Mouse (Mus musculus) midbrain, embryonic 15.5 days (tissue): ENCODE data around the gene Atp13a2. TPM values are rescaled to one million over a fixed set of nuclear protein-coding genes. Genes with fewer than 3 reads are reported as not detected.
A peak's percentile ranks its signal among the peaks of the same experiment; 100 is the strongest.

Experiments
- ATAC-seq: fragments of 200-750 bp; cut with Nextera tagmentation; replicated peaks from 2 replicates; pipeline ENCODE4 v1.8.0; 2017; ENCODE audit warnings: moderate TSS enrichment
- H3K27ac ChIP-seq: fragments of 300-500 bp; sonication (generic); 2 replicates; pipeline ENCODE4 v1.5.1; 2015; ENCODE audit warnings: mild to moderate bottlenecking, inconsistent platforms
- H3K27me3 ChIP-seq: fragments of 300-500 bp; sonication (generic); replicated peaks from 2 replicates; pipeline ENCODE4 v1.6.1; 2015; ENCODE audit warnings: inconsistent platforms
- H3K36me3 ChIP-seq: fragments of 300-500 bp; sonication (generic); replicated peaks from 2 replicates; pipeline ENCODE4 v1.6.1; 2015; ENCODE audit warnings: inconsistent platforms
- H3K4me1 ChIP-seq: fragments of 300-500 bp; sonication (generic); 2 replicates; pipeline ENCODE4 v1.6.1; 2015; ENCODE audit warnings: inconsistent platforms
- H3K4me2 ChIP-seq: fragments of 300-500 bp; sonication (generic); 2 replicates; pipeline ENCODE4 v1.6.1; 2015; ENCODE audit warnings: inconsistent platforms, mild to moderate bottlenecking, moderate library complexity
- H3K4me3 ChIP-seq: fragments of 300-500 bp; sonication (generic); 2 replicates; pipeline ENCODE4 v1.5.1; 2015; ENCODE audit warnings: mild to moderate bottlenecking, inconsistent platforms
- H3K9ac ChIP-seq: fragments of 300-500 bp; sonication (generic); 2 replicates; pipeline ENCODE4 v1.6.1; 2015; ENCODE audit warnings: mild to moderate bottlenecking, inconsistent platforms
- H3K9me3 ChIP-seq: fragments of 300-500 bp; sonication (generic); 2 replicates; pipeline ENCODE4 v1.6.1; 2016; ENCODE audit warnings: inconsistent platforms
- WGBS: fragments of 180-500 bp; shearing (Covaris S2); methylation state at CpG from one replicate; pipeline ENCODE4 v1.1.7; 2015; ENCODE audit warnings: mixed read lengths; 5-methylcytosine and 5-hydroxymethylcytosine counted together
- polyA plus RNA-seq: library from polyadenylated mRNA; unstranded; fragments of >200 nt; fragmentation: Nextera tagmentation; extraction: Ambion mirVana; gene quantifications from 2 replicates; pipeline ENCODE4 v1.2.1, GENCODE M21; 2015

The Atp13a2 gene
- polyA plus RNA-seq, 1 experiment from 2014 or later, result 189 TPM

GRCm38 (mm10) chr4:141011556-141012328 is 25.1 kb downstream of the Atp13a2 start:
- ATAC-seq, result peak; percentile 9; the same call in 1 of the 2 replicates
- 31% methylated on average over 14 of the region's 14 CpGs for WGBS
- Histone ChIP-seq H3K4me1 (peaks cover 38% of the 10 kb centered on the region), H3K9me3 (no peaks in the 10 kb centered on the region), H3K36me3 (peaks cover 27% of the 10 kb centered on the region), H3K9ac (peak overlapping the region; percentile 59), H3K27me3 (no peaks in the 10 kb centered on the region), H3K27ac (peak overlapping the region; percentile 79), H3K4me2 (peak overlapping the region; percentile 64), H3K4me3 (peak overlapping the region; percentile 67)

DNA sequence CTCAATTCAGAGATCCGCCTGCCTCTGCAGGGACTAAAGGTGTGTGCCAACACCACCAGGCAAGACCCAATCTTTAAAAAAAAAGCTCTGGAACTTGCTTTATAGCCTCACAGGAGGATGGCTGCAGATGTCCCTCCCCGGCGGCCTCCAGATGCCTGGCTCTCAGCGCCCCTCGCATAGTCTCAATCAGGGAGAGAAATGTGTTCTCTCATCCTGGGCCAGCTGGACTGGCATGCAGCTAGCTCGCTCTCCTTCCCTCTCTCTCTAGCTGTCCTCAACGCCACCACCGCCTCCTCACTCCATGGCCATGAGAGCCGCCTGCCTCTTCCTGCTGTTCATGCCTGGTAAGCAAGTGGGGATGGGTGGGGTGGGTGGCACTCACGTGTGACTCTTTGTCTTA is 25.9 kb downstream of the Atp13a2 start:
- 73% methylated on average over 10 of the region's 10 CpGs for WGBS
- Histone ChIP-seq H3K27me3 (no peaks in the 10 kb centered on the region), H3K36me3 (peaks cover 23% of the 10 kb centered on the region; the same call in 1 of the 2 replicates), H3K4me2 (peak overlapping the region; percentile 64), H3K4me1 (peaks cover 38% of the 10 kb centered on the region), H3K9me3 (no peaks in the 10 kb centered on the region), H3K4me3 (no peak overlapping the region), H3K27ac (peak overlapping the region; percentile 79), H3K9ac (peak overlapping the region; percentile 59; the same call in 1 of the 2 replicates)
- ATAC-seq, result no peak

GRCm38 (mm10) chr4:141014114-141014513 is 27.4 kb downstream of the Atp13a2 start:
- Histone ChIP-seq H3K4me1 (peaks cover 41% of the 10 kb centered on the region), H3K4me3 (no peak overlapping the region), H3K27ac (no peak overlapping the region), H3K27me3 (no peaks in the 10 kb centered on the region), H3K9ac (no peak overlapping the region), H3K36me3 (peaks cover 23% of the 10 kb centered on the region; the same call in 1 of the 2 replicates), H3K9me3 (no peaks in the 10 kb centered on the region), H3K4me2 (no peak overlapping the region)
- 68% methylated on average over 8 of the region's 8 CpGs for WGBS
- no peak for ATAC-seq

- Histone ChIP-seq H3K27ac (no peak overlapping the region), H3K4me2 (no peak overlapping the region), H3K4me3 (no peak overlapping the region), H3K9ac (no peak overlapping the region), H3K36me3 (peaks cover 23% of the 10 kb centered on the region; the same call in 1 of the 2 replicates), H3K4me1 (peaks cover 46% of the 10 kb centered on the region), H3K9me3 (no peaks in the 10 kb centered on the region), H3K27me3 (no peaks in the 10 kb centered on the region)
- 93% methylated on average over 11 of the region's 11 CpGs for WGBS
- no peak for ATAC-seq
These were observed 28.2 kb downstream of the Atp13a2 start for GRCm38 (mm10) chr4:141014856-141015255.

DNA sequence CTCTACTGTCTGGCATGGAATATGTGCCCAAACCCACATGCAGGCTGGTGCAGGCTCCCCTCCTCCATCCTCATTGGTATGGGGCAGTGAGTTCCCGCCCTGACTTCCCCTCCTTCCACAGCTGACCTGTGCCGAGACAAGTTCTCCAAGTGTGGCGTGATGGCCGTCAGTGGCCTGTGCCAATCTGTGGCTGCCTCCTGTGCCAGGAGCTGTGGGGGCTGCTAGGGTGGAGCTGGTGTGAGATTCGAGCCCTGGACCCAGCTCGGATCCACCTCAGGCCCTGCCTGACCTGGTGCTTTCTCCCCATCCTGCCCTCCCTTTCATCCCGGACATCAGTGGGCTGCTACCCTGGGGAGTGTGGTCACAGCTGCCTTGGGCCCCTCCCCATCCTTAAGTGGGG is 28.7 kb downstream of the Atp13a2 start:
- no peak for ATAC-seq
- Histone ChIP-seq H3K4me3 (no peak overlapping the region), H3K27ac (no peak overlapping the region), H3K9ac (no peak overlapping the region), H3K4me1 (peaks cover 46% of the 10 kb centered on the region), H3K27me3 (no peaks in the 10 kb centered on the region), H3K36me3 (peaks cover 23% of the 10 kb centered on the region; the same call in 1 of the 2 replicates), H3K9me3 (no peaks in the 10 kb centered on the region), H3K4me2 (no peak overlapping the region)
- WGBS, result 71% methylated on average over 7 of the region's 7 CpGs

- Histone ChIP-seq H3K4me2 (no peak overlapping the region), H3K27me3 (no peaks in the 10 kb centered on the region), H3K27ac (0 out of 2 replicates have a peak overlapping the region, but pooled peaks have one; percentile 34), H3K9me3 (no peaks in the 10 kb centered on the region), H3K9ac (no peak overlapping the region), H3K4me3 (no peak overlapping the region), H3K4me1 (peaks cover 54% of the 10 kb centered on the region), H3K36me3 (peaks cover 23% of the 10 kb centered on the region; the same call in 1 of the 2 replicates)
- ATAC-seq, result no peak
- WGBS, result 90% methylated on average over 9 of the region's 9 CpGs
These were observed 29.6 kb downstream of the Atp13a2 start for GRCm38 (mm10) chr4:141016311-141016710.

DNA sequence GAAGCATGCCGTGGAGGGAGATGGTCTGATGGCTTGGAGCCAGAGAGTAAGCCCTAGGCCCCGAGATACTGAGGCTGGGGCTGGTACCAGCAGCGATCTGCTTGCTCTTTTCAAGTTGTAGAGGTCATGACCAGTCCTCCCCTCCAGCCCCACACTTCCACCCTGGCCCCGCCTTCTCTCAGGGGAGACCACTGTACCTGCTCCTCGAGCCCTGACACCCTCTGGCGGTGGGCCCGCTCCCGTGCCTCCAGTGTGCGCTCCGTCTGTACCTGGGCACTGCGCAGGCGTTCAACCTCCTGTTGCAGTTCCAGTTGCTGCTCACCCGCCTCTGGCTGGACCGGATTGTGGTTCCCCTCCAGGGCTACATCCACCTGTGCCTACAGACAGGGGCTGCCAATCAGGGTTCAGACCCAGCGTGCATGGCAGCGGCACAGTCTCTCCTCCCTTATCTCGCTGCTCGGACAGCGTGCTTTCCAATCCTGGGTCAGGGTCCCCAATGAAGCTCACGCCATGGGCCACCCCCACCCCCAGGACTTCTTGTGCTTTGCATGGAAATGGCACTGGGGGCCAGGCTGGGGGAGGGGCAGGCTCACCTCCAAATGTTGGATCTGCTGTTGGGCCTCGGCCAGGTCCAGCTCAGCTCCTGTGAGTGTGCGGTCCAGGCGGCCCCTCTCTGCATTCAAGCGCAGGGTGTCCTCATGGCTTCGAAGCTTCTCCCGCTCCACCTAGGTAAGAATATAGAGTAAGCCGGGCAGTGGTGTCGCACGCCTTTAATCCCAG is 31.2 kb downstream of the Atp13a2 start:
- Histone ChIP-seq H3K9me3 (no peaks in the 10 kb centered on the region), H3K4me1 (peaks cover 45% of the 10 kb centered on the region), H3K9ac (no peak overlapping the region), H3K27ac (no peak overlapping the region), H3K36me3 (peaks cover 26% of the 10 kb centered on the region; the same call in 1 of the 2 replicates), H3K4me2 (no peak overlapping the region), H3K27me3 (no peaks in the 10 kb centered on the region), H3K4me3 (no peak overlapping the region)
- ATAC-seq, result no peak
- 85% methylated on average over 29 of the region's 29 CpGs for WGBS

DNA sequence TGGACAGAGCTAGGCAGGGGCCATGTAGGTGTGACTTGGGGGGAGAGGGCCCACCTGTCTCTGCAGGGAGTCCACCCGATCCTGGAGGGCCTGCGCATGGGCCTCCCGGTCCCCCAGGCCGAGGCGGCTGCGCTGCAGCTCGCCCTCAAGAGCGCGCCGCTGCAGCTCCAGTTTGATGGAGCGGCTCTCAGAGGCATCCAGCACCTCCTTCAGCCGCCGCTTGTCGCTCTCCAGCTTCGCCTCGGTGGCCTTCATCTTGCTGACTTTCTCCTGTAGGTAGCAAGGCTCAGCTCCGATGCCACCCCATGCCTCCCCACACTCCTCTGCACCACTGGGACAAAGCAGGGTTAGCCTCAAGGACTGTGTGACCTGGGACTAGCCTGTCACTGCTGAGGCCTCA is 33.5 kb downstream of the Atp13a2 start:
- peaks cover 19% of the 10 kb centered on the region; the same call in 1 of the 2 replicates for H3K36me3 ChIP-seq
- no peak overlapping the region for H3K4me3 ChIP-seq
- peak overlapping the region; percentile 86 for H3K27ac ChIP-seq
- 82% methylated on average over 17 of the region's 17 CpGs for WGBS
- peaks cover 30% of the 10 kb centered on the region for H3K4me1 ChIP-seq
- H3K4me2 ChIP-seq, result no peak overlapping the region
- no peak overlapping the region for H3K9ac ChIP-seq
- no peaks in the 10 kb centered on the region for H3K9me3 ChIP-seq
- H3K27me3 ChIP-seq, result no peaks in the 10 kb centered on the region
- no peak for ATAC-seq

DNA sequence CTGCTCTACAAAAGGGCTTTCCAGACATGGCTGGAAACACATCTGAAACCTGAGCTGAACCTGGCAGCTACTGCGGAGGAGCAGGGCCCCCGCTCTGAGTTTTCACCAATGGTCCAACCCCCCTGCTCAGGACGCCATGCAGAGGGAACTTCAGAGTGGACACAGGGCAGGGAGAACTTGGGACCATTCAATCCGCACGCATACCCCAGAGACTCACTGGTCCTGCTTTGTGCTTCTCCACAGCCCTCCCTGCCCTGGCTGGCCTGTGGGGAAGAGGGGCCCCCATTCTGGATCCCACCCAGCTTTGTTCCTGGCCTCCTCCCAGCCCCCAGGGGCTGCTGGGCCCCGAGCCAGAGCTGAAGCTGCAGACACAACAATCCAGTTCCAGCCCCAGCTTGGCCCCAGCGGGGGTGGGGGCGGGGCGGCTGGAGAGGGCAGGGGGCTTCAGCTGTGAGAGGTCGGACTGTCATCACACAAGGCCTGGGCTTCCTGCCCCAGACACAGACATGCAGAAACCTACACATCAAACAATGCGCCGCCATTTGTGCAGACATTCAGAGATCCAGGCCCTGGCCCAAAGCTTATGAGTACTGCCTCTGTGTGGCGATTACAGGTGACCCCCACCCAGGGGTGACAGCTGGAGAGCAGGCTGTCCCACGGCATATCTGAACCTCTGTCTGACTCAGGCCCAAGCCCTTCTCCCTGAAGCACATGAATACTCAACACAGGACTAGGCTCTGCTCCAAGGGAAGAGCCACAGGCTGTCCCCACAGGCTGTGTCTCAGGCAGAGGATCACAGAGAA is 34.3 kb downstream of the Atp13a2 start:
- Histone ChIP-seq H3K9me3 (no peaks in the 10 kb centered on the region), H3K4me2 (no peak overlapping the region), H3K36me3 (peaks cover 14% of the 10 kb centered on the region; the same call in 1 of the 2 replicates), H3K4me3 (no peak overlapping the region), H3K4me1 (peaks cover 30% of the 10 kb centered on the region), H3K27me3 (no peaks in the 10 kb centered on the region), H3K27ac (peak overlapping the region; percentile 86), H3K9ac (no peak overlapping the region)
- peak; percentile 65 for ATAC-seq
- 18% methylated on average over 14 of the region's 14 CpGs for WGBS

- H3K36me3 ChIP-seq, result peaks cover 10% of the 10 kb centered on the region; the same call in 1 of the 2 replicates
- 37% methylated on average over 11 of the region's 11 CpGs for WGBS
- H3K9ac ChIP-seq, result no peak overlapping the region
These were observed 34.9 kb downstream of the Atp13a2 start for GRCm38 (mm10) chr4:141021614-141021929.

DNA sequence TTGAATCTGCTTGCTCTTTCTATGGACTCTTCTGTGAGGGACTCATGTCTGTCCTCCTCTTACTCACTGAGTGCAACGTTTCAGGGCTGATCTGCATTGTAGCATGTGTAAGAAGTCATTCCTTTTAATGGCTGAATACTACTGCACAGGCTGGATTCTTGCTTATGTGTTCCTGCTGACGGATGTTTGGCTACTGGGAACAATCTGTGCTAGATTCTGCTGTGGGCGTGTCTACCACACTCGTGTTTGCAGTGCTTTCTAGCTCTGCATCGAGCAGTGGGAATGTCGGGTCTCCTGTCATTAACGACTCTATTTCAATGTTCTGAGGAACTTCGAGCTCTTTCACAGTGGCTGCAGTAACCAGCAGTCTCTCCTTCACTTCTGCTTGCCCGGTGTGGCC is 37.4 kb downstream of the Atp13a2 start:
- WGBS, result 71% methylated on average over 9 of the region's 9 CpGs
- Histone ChIP-seq H3K27me3 (no peaks in the 10 kb centered on the region), H3K27ac (no peak overlapping the region), H3K36me3 (peaks cover 10% of the 10 kb centered on the region; the same call in 1 of the 2 replicates), H3K4me2 (no peak overlapping the region), H3K4me3 (no peak overlapping the region), H3K4me1 (peaks cover 28% of the 10 kb centered on the region), H3K9me3 (no peaks in the 10 kb centered on the region), H3K9ac (no peak overlapping the region)
- no peak for ATAC-seq

More at GRCm38 (mm10) chr4:141021614-141021929, 34.9 kb downstream of the Atp13a2 start:
- peak overlapping the region; percentile 86 for H3K27ac ChIP-seq
- H3K27me3 ChIP-seq, result no peaks in the 10 kb centered on the region
- ATAC-seq, result peak; percentile 29; the same call in 1 of the 2 replicates
- no peak overlapping the region for H3K4me3 ChIP-seq
- no peak overlapping the region for H3K4me2 ChIP-seq
- H3K9me3 ChIP-seq, result no peaks in the 10 kb centered on the region
- peaks cover 30% of the 10 kb centered on the region for H3K4me1 ChIP-seq

DNA sequence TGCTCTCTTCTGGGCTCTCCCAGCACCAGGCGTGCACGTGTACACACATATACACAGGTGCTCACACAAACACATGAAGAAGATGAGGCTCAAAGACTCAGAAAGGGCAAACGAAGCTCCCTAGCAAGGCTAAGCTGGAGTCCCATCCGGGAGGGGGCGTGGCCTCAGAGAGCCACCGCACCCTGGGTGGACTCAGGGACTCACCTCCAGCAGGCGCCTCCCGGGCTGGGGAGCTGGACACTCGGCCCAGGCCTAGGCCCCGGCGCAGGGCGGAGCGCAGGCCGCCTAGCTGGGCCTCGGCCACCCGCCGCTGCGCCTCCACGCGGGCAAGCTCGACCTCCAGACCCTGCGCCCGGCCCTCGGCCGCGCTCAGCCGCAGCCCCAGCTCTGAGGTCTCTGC is 38.3 kb downstream of the Atp13a2 start:
- H3K4me3 ChIP-seq, result no peak overlapping the region
- no peak for ATAC-seq
- no peak overlapping the region for H3K4me2 ChIP-seq
- H3K9me3 ChIP-seq, result no peaks in the 10 kb centered on the region
- H3K27ac ChIP-seq, result no peak overlapping the region
- peaks cover 10% of the 10 kb centered on the region; the same call in 1 of the 2 replicates for H3K36me3 ChIP-seq
- WGBS, result 85% methylated on average over 21 of the region's 27 CpGs
- no peaks in the 10 kb centered on the region for H3K27me3 ChIP-seq
- H3K9ac ChIP-seq, result no peak overlapping the region
- H3K4me1 ChIP-seq, result peaks cover 20% of the 10 kb centered on the region
